Mouse (Mus musculus) myocyte (in vitro differentiated cells): Measurements from ENCODE around the gene Bcl2l1. TPM values are rescaled to one million over a fixed set of nuclear protein-coding genes. Genes with fewer than 3 reads are reported as not detected.

Experiments
- H3K27me3 ChIP-seq: one replicate; pipeline ENCODE4 v1.6.1; 2011; ENCODE audit not compliant: control insufficient read depth, insufficient read depth, insufficient read length
- H3K36me3 ChIP-seq: one replicate; pipeline ENCODE4 v1.6.1; 2011; ENCODE audit not compliant: control insufficient read depth, insufficient read depth
- H3K4me2 ChIP-seq: one replicate; pipeline ENCODE4 v1.6.1; 2011; ENCODE audit warnings: low read depth, control low read depth
- H3K4me3 ChIP-seq: one replicate; pipeline ENCODE4 v1.5.1; 2011; ENCODE audit warnings: mild to moderate bottlenecking, control low read depth, moderate library complexity
- H3K79me2 ChIP-seq: one replicate; pipeline ENCODE4 v1.6.1; 2011; ENCODE audit not compliant: control insufficient read depth, insufficient read depth
- H3ac ChIP-seq: one replicate; pipeline ENCODE4 v1.6.1; 2011; ENCODE audit not compliant: control insufficient read depth, insufficient read length
- CEBPB ChIP-seq: IDR thresholded peaks from 2 replicates; pipeline ENCODE4 v1.6.1; 2011; ENCODE audit warnings: mild to moderate bottlenecking, moderate library complexity; ENCODE audit not compliant: poor library complexity, insufficient read depth, severe bottlenecking
- E2F4 ChIP-seq: IDR thresholded peaks from one replicate; pipeline ENCODE4 v1.6.1; 2011; ENCODE audit warnings: mild to moderate bottlenecking, control low read depth, moderate library complexity; ENCODE audit not compliant: insufficient read depth
- MAX ChIP-seq: IDR thresholded peaks from one replicate; pipeline ENCODE4 v1.6.1; 2011; ENCODE audit warnings: low read depth, mild to moderate bottlenecking, control low read depth
- MYOD1 ChIP-seq, 3 experiments: IDR thresholded peaks; one replicate each; pipeline ENCODE4 v1.6.1; 2011; ENCODE audit warnings: control low read depth in 2 of 3, low read depth in 2 of 3, mild to moderate bottlenecking in 2 of 3, moderate library complexity in 1 of 3; ENCODE audit not compliant: insufficient read length in 2 of 3, control insufficient read depth in 1 of 3
- MYOG ChIP-seq, 3 experiments: IDR thresholded peaks; one replicate each; pipeline ENCODE4 v1.6.1; 2011; ENCODE audit warnings: control low read depth in 2 of 3, low read depth in 2 of 3, mild to moderate bottlenecking in 2 of 3; ENCODE audit not compliant: insufficient read length in 2 of 3, control insufficient read depth in 1 of 3, insufficient read depth in 1 of 3
- POLR2A ChIP-seq: IDR thresholded peaks from one replicate; pipeline ENCODE4 v1.6.1; 2011; ENCODE audit warnings: low read depth, mild to moderate bottlenecking, control low read depth, moderate library complexity; ENCODE audit not compliant: insufficient read length
- POLR2AphosphoS2 ChIP-seq: IDR thresholded peaks from one replicate; pipeline ENCODE4 v1.6.1; 2011; ENCODE audit warnings: low read depth, control low read depth; ENCODE audit not compliant: insufficient read length
- REST ChIP-seq: IDR thresholded peaks from one replicate; pipeline ENCODE4 v1.6.1; 2011; ENCODE audit warnings: mild to moderate bottlenecking, control low read depth, moderate library complexity; ENCODE audit not compliant: insufficient read depth, insufficient read length
- SRF ChIP-seq: IDR thresholded peaks from one replicate; pipeline ENCODE4 v1.6.1; 2011; ENCODE audit warnings: low read depth; ENCODE audit not compliant: control insufficient read depth, insufficient read length
- TCF12 ChIP-seq: IDR thresholded peaks from one replicate; pipeline ENCODE4 v1.6.1; 2011; ENCODE audit warnings: mild to moderate bottlenecking, control low read depth; ENCODE audit not compliant: poor library complexity, insufficient read depth, severe bottlenecking
- TCF3 ChIP-seq: IDR thresholded peaks from one replicate; pipeline ENCODE4 v1.6.1; 2011; ENCODE audit warnings: low read depth, control low read depth; ENCODE audit not compliant: insufficient read length
- USF1 ChIP-seq: IDR thresholded peaks from one replicate; pipeline ENCODE4 v1.6.1; 2011; ENCODE audit warnings: low read depth, mild to moderate bottlenecking, control low read depth, moderate library complexity
- polyA plus RNA-seq: library from polyadenylated mRNA; unstranded; fragments of >200 nt; fragmentation: generic; extraction: Trizol; gene quantifications from one replicate; pipeline ENCODE4 v1.2.1, GENCODE M21; 2012; ENCODE audit warnings: missing spikeins

Bcl2l1 gene
- polyA plus RNA-seq, 1 experiment, result 57.0 TPM

DNA sequence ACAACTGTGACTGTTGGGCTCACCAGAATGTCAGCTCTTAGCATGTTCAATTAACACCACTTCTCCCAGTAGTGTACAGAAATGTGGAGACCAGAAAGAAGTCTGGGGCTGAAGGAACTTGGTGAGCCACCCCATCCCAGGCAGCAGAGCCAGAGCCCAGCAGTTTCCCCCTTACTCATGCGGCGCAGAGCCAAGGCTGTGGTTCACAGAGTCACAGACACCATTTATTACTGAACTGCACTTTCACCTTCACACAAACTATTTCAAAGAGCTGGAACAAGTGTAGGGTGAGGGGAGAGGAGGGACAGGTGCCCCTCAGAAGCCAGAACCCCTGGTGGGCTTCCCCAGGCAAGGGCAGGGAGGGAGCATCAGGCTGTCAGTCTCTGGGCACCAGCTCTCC, 51.1 kb downstream of the Bcl2l1 start:
- Histone ChIP-seq H3K36me3 (peaks cover 8% of the 10 kb centered on the region), H3K79me2 (peaks cover 16% of the 10 kb centered on the region)
- no peak for TF ChIP-seq CEBPB
- TF ChIP-seq USF1, result no peak
- no peak for TF ChIP-seq SRF
- TF ChIP-seq TCF12, result no peak
- no peak for TF ChIP-seq POLR2A
- TF ChIP-seq MYOG (IDR thresholded peaks at IDR 0.05; ENCODE audit: control insufficient read depth in 1 of 3, insufficient read depth in 1 of 3, insufficient read length in 2 of 3, low read depth in 2 of 3), result no peak
- no peak for TF ChIP-seq REST
- no peak for TF ChIP-seq POLR2AphosphoS2
- TF ChIP-seq MYOD1 (IDR thresholded peaks at IDR 0.05; ENCODE audit: control insufficient read depth in 1 of 3, insufficient read length in 2 of 3, low read depth in 2 of 3), result no peak
- no peak for TF ChIP-seq TCF3

DNA sequence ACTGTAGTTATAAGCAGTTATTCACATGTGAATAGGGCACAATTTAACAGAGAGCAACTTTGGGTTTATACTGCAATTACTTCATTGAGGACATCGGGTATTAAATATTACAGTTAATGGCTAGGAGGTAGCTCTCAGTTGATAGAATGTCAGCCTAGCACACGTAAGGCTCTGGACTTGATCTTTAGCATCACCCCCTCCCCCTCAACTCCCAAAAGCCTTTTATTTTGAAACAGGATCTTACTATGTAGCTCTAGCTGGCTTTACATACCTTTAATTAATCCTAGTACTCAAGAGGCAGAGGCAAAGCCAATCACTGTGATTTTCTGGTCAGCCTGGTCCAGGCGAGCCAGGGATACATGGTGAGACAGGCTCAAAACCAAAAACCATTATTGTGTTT, 54.4 kb downstream of the Bcl2l1 start:
- no peak for TF ChIP-seq CEBPB
- TF ChIP-seq E2F4, result no peak
- TF ChIP-seq USF1, result no peak
- no peak for TF ChIP-seq POLR2A
- TF ChIP-seq MYOG (IDR thresholded peaks at IDR 0.05; ENCODE audit: control insufficient read depth in 1 of 3, insufficient read depth in 1 of 3, insufficient read length in 2 of 3, low read depth in 2 of 3), result no peak
- no peak for TF ChIP-seq SRF
- TF ChIP-seq MAX, result no peak
- no peak for TF ChIP-seq REST
- TF ChIP-seq POLR2AphosphoS2, result no peak
- TF ChIP-seq TCF12, result no peak
- no peak for TF ChIP-seq MYOD1 (IDR thresholded peaks at IDR 0.05; ENCODE audit: control insufficient read depth in 1 of 3, insufficient read length in 2 of 3, low read depth in 2 of 3)
- no peak for TF ChIP-seq TCF3
- Histone ChIP-seq H3K4me3 (no peak overlapping the region), H3K4me2 (no peak overlapping the region), H3ac (no peak overlapping the region), H3K27me3 (no peaks in the 10 kb centered on the region), H3K79me2 (no peaks in the 10 kb centered on the region), H3K36me3 (peaks cover 12% of the 10 kb centered on the region)

More for the DNA sequence above, 51.1 kb downstream of the Bcl2l1 start:
- no peak overlapping the region for H3K4me3 ChIP-seq
- H3K4me2 ChIP-seq, result no peak overlapping the region
- H3ac ChIP-seq, result no peak overlapping the region
- no peaks in the 10 kb centered on the region for H3K27me3 ChIP-seq

DNA sequence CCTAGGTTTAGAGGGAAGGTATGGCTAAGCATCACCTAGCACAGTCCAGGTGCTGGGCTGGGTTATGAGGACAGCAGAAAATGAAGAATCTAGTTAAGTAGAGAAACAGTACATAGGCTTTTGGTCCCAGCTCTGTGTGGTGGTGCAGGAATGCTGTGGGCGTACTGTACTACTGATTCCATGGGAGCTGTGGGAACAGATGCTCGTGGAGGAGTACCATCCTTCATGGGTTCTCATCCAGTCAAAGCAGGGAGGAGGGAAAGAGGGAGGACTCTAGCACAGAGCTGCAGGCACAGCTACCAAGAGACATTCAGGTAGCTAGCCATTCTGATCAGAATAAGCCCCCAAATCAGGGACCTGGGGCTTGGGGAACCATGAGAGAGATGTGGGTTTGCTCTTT, 55.1 kb downstream of the Bcl2l1 start:
- Histone ChIP-seq H3ac (no peak overlapping the region), H3K27me3 (no peaks in the 10 kb centered on the region), H3K4me2 (no peak overlapping the region), H3K36me3 (peaks cover 12% of the 10 kb centered on the region), H3K4me3 (no peak overlapping the region), H3K79me2 (no peaks in the 10 kb centered on the region)
- TF ChIP-seq SRF (no peak), MAX (no peak), MYOG (IDR thresholded peaks at IDR 0.05; ENCODE audit: control insufficient read depth in 1 of 3, insufficient read depth in 1 of 3, insufficient read length in 2 of 3, low read depth in 2 of 3) (no peak), TCF12 (no peak), MYOD1 (IDR thresholded peaks at IDR 0.05; ENCODE audit: control insufficient read depth in 1 of 3, insufficient read length in 2 of 3, low read depth in 2 of 3) (no peak), POLR2AphosphoS2 (no peak), E2F4 (no peak), TCF3 (no peak), CEBPB (no peak)

GRCm38 (mm10) chr2:152776019-152776418, 55.5 kb downstream of the Bcl2l1 start:
- TF ChIP-seq POLR2A (no peak), TCF12 (no peak), MYOG (IDR thresholded peaks at IDR 0.05; ENCODE audit: control insufficient read depth in 1 of 3, insufficient read depth in 1 of 3, insufficient read length in 2 of 3, low read depth in 2 of 3) (no peak), CEBPB (no peak), MAX (no peak), E2F4 (no peak), MYOD1 (IDR thresholded peaks at IDR 0.05; ENCODE audit: control insufficient read depth in 1 of 3, insufficient read length in 2 of 3, low read depth in 2 of 3) (no peak), POLR2AphosphoS2 (no peak), USF1 (no peak), REST (no peak), TCF3 (no peak), SRF (no peak)
- H3K79me2 ChIP-seq, result no peaks in the 10 kb centered on the region
- no peak overlapping the region for H3K4me2 ChIP-seq
- no peak overlapping the region for H3K4me3 ChIP-seq
- no peak overlapping the region for H3ac ChIP-seq
- H3K27me3 ChIP-seq, result no peaks in the 10 kb centered on the region
- H3K36me3 ChIP-seq, result peaks cover 12% of the 10 kb centered on the region
